ENCODE assay signal across 20 mouse cellular contexts in genomic region chr8:120895009-120895408, GRCm38 (mm10).
DNase-seq lines count a peak whose midpoint lies in the region; ATAC-seq lines count a peak whose summit lies in the region.
"Had no signal": no experiment of that assay in that cellular context is flagged by ENCODE, and none has a peak within 500 bp of the region (broad histone marks: within the 10 kb centered on the region; RNA-seq: fewer than 3 reads in every experiment).

No protein-coding gene starts in this region.

- no peak overlapping the region for H3K27ac ChIP-seq in hindbrain, embryonic 12.5 days
- H3K27ac ChIP-seq in hindbrain, embryonic 14.5 days, result no peak overlapping the region
- peak overlapping the region; percentile 24; the same call in 1 of the 2 replicates for H3K27ac ChIP-seq in midbrain, embryonic 10.5 days (replicated peaks)
- H3K27ac ChIP-seq in midbrain, embryonic 15.5 days, result no peak overlapping the region
- H3K27ac ChIP-seq in limb, embryonic 10.5 days, result no peak overlapping the region
- H3K27ac ChIP-seq in stomach, embryonic 16.5 days (ENCODE audit: low read length), result 0 out of 2 replicates have a peak overlapping the region, but pooled peaks have one; percentile 0
- H3K27ac ChIP-seq: forebrain, embryonic 12.5 days; kidney, embryonic 15.5 days; macrophage had no signal

- peak overlapping the region; percentile 50; the same call in 1 of the 2 replicates for H3K4me2 ChIP-seq in hindbrain, embryonic 12.5 days (replicated peaks)
- H3K4me2 ChIP-seq in hindbrain, embryonic 14.5 days (replicated peaks), result no peak overlapping the region
- no peak overlapping the region for H3K4me2 ChIP-seq in midbrain, embryonic 15.5 days
- no peak overlapping the region for H3K4me2 ChIP-seq in stomach, embryonic 16.5 days (ENCODE audit: low read depth, low read length)

- no peak overlapping the region for H3K4me3 ChIP-seq in hindbrain, embryonic 12.5 days
- H3K4me3 ChIP-seq in hindbrain, embryonic 14.5 days (replicated peaks; ENCODE audit: low read length), result no peak overlapping the region
- H3K4me3 ChIP-seq in midbrain, embryonic 10.5 days, result peak overlapping the region; percentile 48
- no peak overlapping the region for H3K4me3 ChIP-seq in midbrain, embryonic 15.5 days
- 0 out of 2 replicates have a peak overlapping the region, but pooled peaks have one; percentile 29 for H3K4me3 ChIP-seq in limb, embryonic 10.5 days
- H3K4me3 ChIP-seq in stomach, embryonic 16.5 days (replicated peaks; ENCODE audit: low read length), result no peak overlapping the region

- peaks cover 76% of the 10 kb centered on the region for H3K27me3 ChIP-seq in hindbrain, embryonic 12.5 days
- H3K27me3 ChIP-seq in hindbrain, embryonic 14.5 days (ENCODE audit: control insufficient read depth, insufficient read depth, low read length), result peaks cover 61% of the 10 kb centered on the region
- H3K27me3 ChIP-seq in midbrain, embryonic 10.5 days (ENCODE audit: low read depth, poor library complexity, severe bottlenecking), result peaks cover 90% of the 10 kb centered on the region
- H3K27me3 ChIP-seq in midbrain, embryonic 15.5 days (replicated peaks), result peaks cover 47% of the 10 kb centered on the region
- peaks cover 99% of the 10 kb centered on the region for H3K27me3 ChIP-seq in limb, embryonic 10.5 days (ENCODE audit: low read depth, poor library complexity, severe bottlenecking)
- peaks cover 16% of the 10 kb centered on the region for H3K27me3 ChIP-seq in stomach, embryonic 16.5 days (ENCODE audit: control insufficient read depth, insufficient read depth, low read length)

- no peaks in the 10 kb centered on the region for H3K36me3 ChIP-seq in hindbrain, embryonic 12.5 days
- no peaks in the 10 kb centered on the region for H3K36me3 ChIP-seq in hindbrain, embryonic 14.5 days (replicated peaks; ENCODE audit: control insufficient read depth, insufficient read depth)
- H3K36me3 ChIP-seq in midbrain, embryonic 10.5 days, result no peaks in the 10 kb centered on the region
- no peaks in the 10 kb centered on the region for H3K36me3 ChIP-seq in midbrain, embryonic 15.5 days (replicated peaks)
- H3K36me3 ChIP-seq in limb, embryonic 10.5 days, result no peaks in the 10 kb centered on the region
- no peaks in the 10 kb centered on the region for H3K36me3 ChIP-seq in stomach, embryonic 16.5 days (ENCODE audit: control insufficient read depth, insufficient read depth, low read length)
- H3K36me3 ChIP-seq: embryonic facial prominence, embryonic 10.5 days; forebrain, embryonic 12.5 days; kidney, embryonic 15.5 days had no signal

- no peak for ATAC-seq in hindbrain, embryonic 12.5 days (ENCODE audit: low FRiP score)
- no peak for ATAC-seq in hindbrain, embryonic 14.5 days (ENCODE audit: low FRiP score)
- no peak for ATAC-seq in midbrain, embryonic 15.5 days (replicated peaks)
- no peak for ATAC-seq in stomach, embryonic 16.5 days (ENCODE audit: insufficient read depth, low FRiP score)

- H3K9me3 ChIP-seq in hindbrain, embryonic 12.5 days (replicated peaks), result no peaks in the 10 kb centered on the region
- H3K9me3 ChIP-seq in hindbrain, embryonic 14.5 days (ENCODE audit: control insufficient read depth, low read length), result no peaks in the 10 kb centered on the region
- no peaks in the 10 kb centered on the region; the same call in 1 of the 2 replicates for H3K9me3 ChIP-seq in midbrain, embryonic 10.5 days (replicated peaks)
- no peaks in the 10 kb centered on the region for H3K9me3 ChIP-seq in midbrain, embryonic 15.5 days
- no peaks in the 10 kb centered on the region for H3K9me3 ChIP-seq in limb, embryonic 10.5 days (replicated peaks)
- H3K9me3 ChIP-seq in stomach, embryonic 16.5 days (replicated peaks; ENCODE audit: control insufficient read depth, low read length), result no peaks in the 10 kb centered on the region
- H3K9me3 ChIP-seq: kidney, embryonic 15.5 days had no signal

- 2% methylated on average over 4 of the region's 4 CpGs for WGBS in hindbrain, embryonic 12.5 days
- 3% methylated on average over 4 of the region's 4 CpGs for WGBS in hindbrain, embryonic 14.5 days
- WGBS in midbrain, embryonic 10.5 days, result 7% methylated on average over 4 of the region's 4 CpGs
- 3% methylated on average over 4 of the region's 4 CpGs for WGBS in midbrain, embryonic 15.5 days
- WGBS in limb, embryonic 10.5 days, result 0% methylated on average over 4 of the region's 4 CpGs
- WGBS in stomach, embryonic 16.5 days, result 23% methylated on average over 4 of the region's 4 CpGs

- no peak for DNase-seq in hindbrain, embryonic 14.5 days (ENCODE audit: low spot score)
- DNase-seq in midbrain, embryonic 10.5 days (ENCODE audit: low spot score), result no peak
- no peak for DNase-seq in limb, embryonic 10.5 days (ENCODE audit: low spot score)
- no peak for DNase-seq in kidney, adult 11 months
- DNase-seq: adrenal gland, adult 2 months; cerebellum, adult 2 months; cerebellum, postnatal 36 days; gastrocnemius, postnatal 10 days; heart, adult 11 months; kidney, postnatal 4 days; liver; right cerebral cortex, postnatal 4 days; thymus, postnatal 25 days had no signal

- peaks cover 24% of the 10 kb centered on the region for H3K4me1 ChIP-seq in hindbrain, embryonic 12.5 days
- peaks cover 12% of the 10 kb centered on the region; the same call in 1 of the 2 replicates for H3K4me1 ChIP-seq in hindbrain, embryonic 14.5 days (replicated peaks; ENCODE audit: control insufficient read depth, insufficient read depth, low read length)
- peaks cover 37% of the 10 kb centered on the region for H3K4me1 ChIP-seq in midbrain, embryonic 10.5 days
- H3K4me1 ChIP-seq in midbrain, embryonic 15.5 days, result peaks cover 12% of the 10 kb centered on the region; the same call in 1 of the 2 replicates
- H3K4me1 ChIP-seq in limb, embryonic 10.5 days, result peaks cover 39% of the 10 kb centered on the region
- H3K4me1 ChIP-seq in stomach, embryonic 16.5 days (ENCODE audit: control insufficient read depth, insufficient read depth, low read length), result peaks cover 31% of the 10 kb centered on the region

- H3K9ac ChIP-seq in hindbrain, embryonic 12.5 days, result peak overlapping the region; percentile 47; the same call in 1 of the 2 replicates
- H3K9ac ChIP-seq in hindbrain, embryonic 14.5 days, result no peak overlapping the region
- no peak overlapping the region for H3K9ac ChIP-seq in midbrain, embryonic 15.5 days
- peak overlapping the region; percentile 28; the same call in 1 of the 2 replicates for H3K9ac ChIP-seq in stomach, embryonic 16.5 days (ENCODE audit: low read length)
- H3K9ac ChIP-seq: forebrain, embryonic 12.5 days; kidney, embryonic 15.5 days had no signal

Comparison
In these comparisons a context has a peak if more than half of its experiments do, and no peak if none do; other contexts are left out.
1. H3K27ac ChIP-seq: peak in midbrain, embryonic 10.5 days (single experiment) and stomach, embryonic 16.5 days (single experiment); none in hindbrain, embryonic 12.5 days (single experiment), hindbrain, embryonic 14.5 days (single experiment), midbrain, embryonic 15.5 days (single experiment) and limb, embryonic 10.5 days (single experiment).
2. H3K4me3 ChIP-seq: peak in midbrain, embryonic 10.5 days (single experiment) and limb, embryonic 10.5 days (single experiment); none in hindbrain, embryonic 12.5 days (single experiment), hindbrain, embryonic 14.5 days (single experiment), midbrain, embryonic 15.5 days (single experiment) and stomach, embryonic 16.5 days (single experiment).
3. H3K9ac ChIP-seq: peak in hindbrain, embryonic 12.5 days (single experiment) and stomach, embryonic 16.5 days (single experiment); none in hindbrain, embryonic 14.5 days (single experiment) and midbrain, embryonic 15.5 days (single experiment).